Mouse (Mus musculus): ENCODE measurements around the gene Ifitm10.

DNA sequence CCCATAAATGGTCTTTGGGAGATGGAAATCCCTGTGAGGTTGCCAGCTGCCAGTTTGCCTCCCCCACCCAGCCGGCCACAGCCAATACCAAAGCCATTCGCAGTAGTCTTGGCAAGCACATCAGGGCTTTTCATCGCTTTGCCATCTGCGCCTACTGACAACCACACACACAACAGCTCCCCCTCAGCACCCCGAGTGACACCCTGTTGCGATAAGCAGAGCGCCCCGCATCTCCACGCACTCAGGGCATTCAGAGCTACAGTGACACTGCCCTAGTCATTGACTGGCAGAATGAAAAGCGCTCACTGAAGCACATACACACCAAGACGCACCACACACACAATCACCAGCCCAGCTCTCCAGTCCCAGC is 2.2 kb downstream of the Ifitm10 start:
- TF ChIP-seq CTCF (IDR thresholded peaks at IDR 0.05; ENCODE audit: control insufficient read depth, insufficient read depth, insufficient replicate concordance, low read depth, low read length) (no peak), POLR2A (IDR thresholded peaks at IDR 0.05; ENCODE audit: control insufficient read depth, low read depth, low read length) (no peak)

Data from testis, adult 2 months (tissue).